Mouse (Mus musculus) neutrophil, adult 83 days (primary cell): Measurements from ENCODE around the gene Xrn2. TPM values are rescaled to one million over a fixed set of nuclear protein-coding genes. Genes with fewer than 3 reads are reported as not detected.

Experiments
- total RNA-seq, 2 experiments: library from RNA; stranded (reverse); gene quantifications; one replicate each; pipeline ENCODE4 v1.2.4; 2023

Gene Xrn2
- total RNA-seq = 10 to 100 TPM; 50.8 to 59.5 TPM

DNA sequence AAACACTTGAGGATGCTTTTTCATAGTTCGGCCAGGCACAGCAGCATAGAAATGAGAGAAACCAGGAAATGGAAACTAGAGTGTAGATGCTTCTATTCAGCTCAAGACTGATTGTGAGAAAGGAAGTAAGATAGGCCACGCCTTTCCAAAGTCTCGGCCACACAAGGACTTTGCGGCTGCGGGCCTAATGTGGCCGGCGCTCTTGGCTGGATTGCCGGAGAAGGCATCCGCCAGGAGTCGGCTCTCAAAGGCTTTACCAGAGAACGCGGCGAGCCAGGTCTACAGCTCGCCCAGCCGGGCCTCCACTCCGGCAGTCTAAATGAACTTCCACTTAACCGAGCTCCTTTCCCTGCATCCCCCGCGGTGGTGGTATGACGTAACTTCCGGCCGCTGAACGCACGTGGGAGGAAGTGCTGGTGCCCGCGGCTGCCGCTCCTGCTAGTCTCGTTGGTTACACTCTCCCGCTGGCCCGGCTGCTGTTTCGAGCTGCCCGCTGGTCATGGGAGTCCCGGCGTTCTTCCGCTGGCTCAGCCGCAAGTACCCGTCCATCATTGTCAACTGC lies at the start of gene Xrn2:
TSS of gene Xrn2 (plus strand) at position 374 of the 562 bp plus-strand sequence.

DNA sequence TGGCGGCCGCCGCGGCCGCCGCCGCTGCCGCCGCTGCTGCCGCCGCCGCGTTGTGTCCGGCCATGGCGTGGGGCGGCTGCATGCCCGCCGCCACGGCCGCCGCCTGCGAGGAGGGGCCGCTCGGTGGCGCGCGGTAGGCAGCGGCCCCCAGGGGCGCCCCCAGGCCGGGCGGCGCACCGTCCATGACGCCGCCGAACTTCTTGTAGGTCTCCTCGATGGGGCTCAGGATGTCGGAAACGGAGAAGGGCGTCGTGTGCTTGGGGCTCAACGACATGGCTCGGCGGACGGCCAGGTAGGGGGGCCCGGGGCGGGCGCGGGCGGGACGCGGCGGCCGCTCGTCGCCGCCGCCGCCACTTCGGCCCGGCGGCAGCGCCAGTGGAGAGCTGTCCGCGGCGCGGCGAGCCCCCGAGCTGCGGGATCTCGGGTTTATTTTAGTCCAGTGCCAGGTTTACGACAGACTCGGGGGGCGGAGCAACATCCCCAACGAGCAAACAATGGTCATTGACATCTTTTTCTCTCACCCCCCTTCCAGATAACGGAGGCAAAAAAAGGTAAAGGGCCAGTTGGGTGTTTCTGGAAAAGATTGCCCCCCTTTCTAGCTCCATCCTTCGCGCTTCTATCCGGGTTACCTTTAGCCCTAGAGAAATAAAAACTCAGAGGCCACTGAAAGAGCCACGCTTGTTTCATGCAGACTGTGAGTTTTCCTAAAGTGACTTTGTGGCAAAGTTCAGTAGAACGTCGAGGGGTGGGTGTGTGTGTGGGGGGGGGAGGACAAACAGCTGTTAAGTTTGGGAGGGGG lies 72.5 kb downstream of the Xrn2 start, which contains the start of gene Nkx2-4:
TSS of gene Nkx2-4 (minus strand) at position 374 of the 799 bp plus-strand sequence.

Other genes with a start within 250 kb of the Xrn2 start
- 10 to 100 TPM; 23.7 to 32.3 TPM for gene Kiz, start 157.1 kb upstream of the Xrn2 start, total RNA-seq
- gene Nkx2-4, start 72.4 kb downstream of the Xrn2 start, total RNA-seq = not detected
- gene Nkx2-2, start 181.2 kb downstream of the Xrn2 start, total RNA-seq = not detected